Mouse (Mus musculus): ENCODE measurements around the gene Tst. TPM values are rescaled to one million over a fixed set of nuclear protein-coding genes. Genes with fewer than 3 reads are reported as not detected.
A peak's percentile ranks its signal among the peaks of the same experiment; 100 is the strongest.

Gene Tst
- polyA plus RNA-seq, 1 experiment from 2014 or later: 8.5 TPM

- peaks cover 26% of the 10 kb centered on the region for H3K36me3 ChIP-seq
- peaks cover 37% of the 10 kb centered on the region for H3K27me3 ChIP-seq (ENCODE audit: low read depth, poor library complexity, severe bottlenecking)
- no peak for DNase-seq (ENCODE audit: low spot score)
- H3K4me1 ChIP-seq: peaks cover 58% of the 10 kb centered on the region
- no peaks in the 10 kb centered on the region for H3K9me3 ChIP-seq (replicated peaks)
- H3K27ac ChIP-seq: no peak overlapping the region
- WGBS: 59% methylated on average over 8 of the region's 8 CpGs
- no peak overlapping the region for H3K4me3 ChIP-seq
Measured at GRCm38 (mm10) chr15:78438505-78438904, 32.8 kb upstream of the Tst start.

- Histone ChIP-seq H3K4me3 (no peak overlapping the region), H3K27me3 (ENCODE audit: low read depth, poor library complexity, severe bottlenecking) (peaks cover 37% of the 10 kb centered on the region), H3K36me3 (peaks cover 31% of the 10 kb centered on the region), H3K9me3 (replicated peaks) (no peaks in the 10 kb centered on the region), H3K4me1 (peaks cover 57% of the 10 kb centered on the region), H3K27ac (peak overlapping the region; percentile 75)
- 49% methylated on average over 4 of the region's 4 CpGs for WGBS
- no peak for DNase-seq (ENCODE audit: low spot score)
Measured at GRCm38 (mm10) chr15:78438018-78438394, 32.3 kb upstream of the Tst start.

GRCm38 (mm10) chr15:78437237-78438017 is 31.7 kb upstream of the Tst start:
- peaks cover 57% of the 10 kb centered on the region for H3K4me1 ChIP-seq
- WGBS: 12% methylated on average over 23 of the region's 23 CpGs
- H3K27ac ChIP-seq: peak overlapping the region; percentile 75

GRCm38 (mm10) chr15:78436380-78437192 is 30.9 kb upstream of the Tst start:
- H3K27me3 ChIP-seq (ENCODE audit: low read depth, poor library complexity, severe bottlenecking): peaks cover 37% of the 10 kb centered on the region
- no peaks in the 10 kb centered on the region for H3K9me3 ChIP-seq (replicated peaks)
- 7% methylated on average over 32 of the region's 32 CpGs for WGBS
- H3K4me3 ChIP-seq: peak overlapping the region; percentile 50
- peak; percentile 74 for DNase-seq (ENCODE audit: low spot score)
- H3K4me1 ChIP-seq: peaks cover 57% of the 10 kb centered on the region
- H3K36me3 ChIP-seq: peaks cover 45% of the 10 kb centered on the region
- peak overlapping the region; percentile 75 for H3K27ac ChIP-seq

More at GRCm38 (mm10) chr15:78437237-78438017, 31.7 kb upstream of the Tst start:
- peaks cover 36% of the 10 kb centered on the region for H3K36me3 ChIP-seq
- peaks cover 37% of the 10 kb centered on the region for H3K27me3 ChIP-seq (ENCODE audit: low read depth, poor library complexity, severe bottlenecking)
- DNase-seq (ENCODE audit: low spot score): peak; percentile 59
- no peaks in the 10 kb centered on the region for H3K9me3 ChIP-seq (replicated peaks)
- peak overlapping the region; percentile 50 for H3K4me3 ChIP-seq

DNA sequence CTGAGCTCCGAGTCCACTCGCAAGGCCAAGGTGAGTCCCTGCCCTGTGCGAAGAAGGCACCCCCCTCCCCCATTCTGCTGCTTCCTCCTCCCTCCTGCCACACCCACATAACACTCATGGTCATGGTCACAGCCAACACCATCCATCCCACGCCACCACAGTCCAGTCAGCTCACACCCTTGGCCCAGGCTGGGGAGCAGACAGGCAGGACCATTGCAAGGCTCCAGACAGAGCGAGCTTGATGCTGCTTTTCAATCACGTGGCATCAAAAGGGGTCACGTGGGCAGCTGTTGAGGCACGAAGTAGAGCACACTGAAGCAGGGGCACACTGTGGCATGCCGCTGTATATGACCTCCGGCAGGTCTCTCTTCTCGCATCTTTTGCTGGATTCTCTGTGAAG is 30.0 kb upstream of the Tst start:
- peaks cover 54% of the 10 kb centered on the region for H3K36me3 ChIP-seq
- 87% methylated on average over 11 of the region's 11 CpGs for WGBS

GRCm38 (mm10) chr15:78434896-78435520 is 29.3 kb upstream of the Tst start:
- H3K27ac ChIP-seq: no peak overlapping the region
- H3K36me3 ChIP-seq: peaks cover 54% of the 10 kb centered on the region
- H3K4me3 ChIP-seq: no peak overlapping the region
- peaks cover 56% of the 10 kb centered on the region for H3K4me1 ChIP-seq
- H3K9me3 ChIP-seq (replicated peaks): no peaks in the 10 kb centered on the region
- 31% methylated on average over 6 of the region's 6 CpGs for WGBS
- DNase-seq (ENCODE audit: low spot score): peak; percentile 53
- peaks cover 37% of the 10 kb centered on the region for H3K27me3 ChIP-seq (ENCODE audit: low read depth, poor library complexity, severe bottlenecking)

More for the DNA sequence above, 30.0 kb upstream of the Tst start:
- Histone ChIP-seq H3K27ac (peak overlapping the region; percentile 75; the same call in 1 of the 2 replicates), H3K4me1 (peaks cover 54% of the 10 kb centered on the region), H3K4me3 (no peak overlapping the region), H3K9me3 (replicated peaks) (no peaks in the 10 kb centered on the region), H3K27me3 (ENCODE audit: low read depth, poor library complexity, severe bottlenecking) (peaks cover 37% of the 10 kb centered on the region)
- no peak for DNase-seq (ENCODE audit: low spot score)

- no peak for DNase-seq (ENCODE audit: low spot score)
- 82% methylated on average over 7 of the region's 7 CpGs for WGBS
- no peak overlapping the region for H3K4me3 ChIP-seq
- no peak overlapping the region for H3K27ac ChIP-seq
- peaks cover 53% of the 10 kb centered on the region for H3K36me3 ChIP-seq
- peaks cover 54% of the 10 kb centered on the region for H3K4me1 ChIP-seq
- no peaks in the 10 kb centered on the region for H3K9me3 ChIP-seq (replicated peaks)
- peaks cover 15% of the 10 kb centered on the region for H3K27me3 ChIP-seq (ENCODE audit: low read depth, poor library complexity, severe bottlenecking)
Measured at GRCm38 (mm10) chr15:78431541-78432121, 25.9 kb upstream of the Tst start.

- H3K9me3 ChIP-seq (replicated peaks): no peaks in the 10 kb centered on the region
- peaks cover 46% of the 10 kb centered on the region for H3K36me3 ChIP-seq
- H3K4me1 ChIP-seq: peaks cover 46% of the 10 kb centered on the region
Measured at GRCm38 (mm10) chr15:78430874-78431273, 25.2 kb upstream of the Tst start.

DNA sequence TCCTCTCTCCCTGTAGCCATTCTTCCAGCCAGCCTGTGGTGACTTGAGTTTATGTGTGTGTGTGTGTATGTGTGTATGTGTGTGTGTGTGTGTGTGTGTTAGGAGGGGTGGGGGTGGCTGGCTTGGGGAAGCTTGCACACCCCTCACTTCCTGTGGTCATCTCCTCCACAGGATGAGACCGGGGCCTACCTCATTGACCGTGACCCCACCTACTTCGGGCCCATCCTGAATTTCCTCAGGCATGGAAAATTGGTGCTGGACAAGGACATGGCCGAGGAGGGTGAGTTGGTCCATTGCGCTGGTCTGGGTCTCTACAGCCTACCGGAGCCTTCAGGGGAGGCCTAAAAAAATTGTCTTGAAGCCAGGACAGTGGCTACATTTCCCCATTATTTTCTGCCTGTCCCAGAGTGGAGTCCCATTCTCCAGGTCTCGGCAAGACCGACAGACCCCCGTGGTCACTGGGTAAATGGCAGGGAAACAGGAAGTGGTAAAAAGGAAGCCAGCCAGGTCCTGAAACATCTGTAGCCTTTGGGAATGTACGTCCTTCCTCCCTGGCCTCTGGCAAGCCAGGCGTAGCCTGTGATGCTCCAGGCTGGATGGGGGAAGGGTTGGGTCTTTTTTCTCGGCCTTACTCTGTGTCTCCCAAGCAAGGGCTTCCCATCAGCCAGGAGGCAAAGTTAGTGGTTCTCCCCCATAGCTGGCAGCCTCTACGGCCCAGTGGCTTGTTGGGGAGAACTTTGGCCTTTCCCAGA is 24.3 kb upstream of the Tst start:
- 83% methylated on average over 13 of the region's 13 CpGs for WGBS
- no peak for DNase-seq (ENCODE audit: low spot score)
- Histone ChIP-seq H3K9me3 (replicated peaks) (no peaks in the 10 kb centered on the region), H3K27me3 (ENCODE audit: low read depth, poor library complexity, severe bottlenecking) (peaks cover 2% of the 10 kb centered on the region; the same call in 1 of the 2 replicates), H3K36me3 (peaks cover 38% of the 10 kb centered on the region), H3K27ac (peak overlapping the region; percentile 25; the same call in 1 of the 2 replicates), H3K4me1 (peaks cover 38% of the 10 kb centered on the region), H3K4me3 (peak overlapping the region; percentile 91)

More at GRCm38 (mm10) chr15:78430874-78431273, 25.2 kb upstream of the Tst start:
- peak overlapping the region; percentile 25; the same call in 1 of the 2 replicates for H3K27ac ChIP-seq
- DNase-seq (ENCODE audit: low spot score): no peak
- no peak overlapping the region for H3K4me3 ChIP-seq
- WGBS: 89% methylated on average over 10 of the region's 10 CpGs
- peaks cover 7% of the 10 kb centered on the region for H3K27me3 ChIP-seq (ENCODE audit: low read depth, poor library complexity, severe bottlenecking)

GRCm38 (mm10) chr15:78429139-78429459 is 23.4 kb upstream of the Tst start:
- H3K27ac ChIP-seq: peak overlapping the region; percentile 90
- 13% methylated on average over 3 of the region's 3 CpGs for WGBS
- H3K4me1 ChIP-seq: peaks cover 30% of the 10 kb centered on the region

GRCm38 (mm10) chr15:78428391-78429138 is 22.9 kb upstream of the Tst start, which contains the start of gene Kctd17:
Gene Kctd17 (plus strand): TSS chr15:78428564.
- H3K4me3 ChIP-seq: peak within 1 kb of the TSS; percentile 91
- peaks cover 29% of the 10 kb centered on the region for H3K36me3 ChIP-seq
- peaks cover 11% of the 10 kb centered on the region; the same call in 1 of the 2 replicates for H3K27me3 ChIP-seq (ENCODE audit: low read depth, poor library complexity, severe bottlenecking)
- H3K27ac ChIP-seq: peak within 1 kb of the TSS; percentile 90
- H3K9me3 ChIP-seq (replicated peaks): no peaks in the 10 kb centered on the region
- peaks cover 27% of the 10 kb centered on the region for H3K4me1 ChIP-seq
- peak; percentile 87 for DNase-seq (ENCODE audit: low spot score)
- 1% methylated on average over 52 of the region's 52 CpGs for WGBS

More at GRCm38 (mm10) chr15:78429139-78429459, 23.4 kb upstream of the Tst start:
- Histone ChIP-seq H3K36me3 (peaks cover 34% of the 10 kb centered on the region), H3K9me3 (replicated peaks) (no peaks in the 10 kb centered on the region), H3K27me3 (ENCODE audit: low read depth, poor library complexity, severe bottlenecking) (peaks cover 11% of the 10 kb centered on the region; the same call in 1 of the 2 replicates), H3K4me3 (peak overlapping the region; percentile 91)
- no peak for DNase-seq (ENCODE audit: low spot score)
